Mouse (Mus musculus) WW6 (cell line): ENCODE measurements at regions not wholly inside any gene's neighbourhood (a gene's known extent, or its start where the extent isn't known, plus 50 kb on each side); places are given as distances from the start of the nearest gene placed in this dataset.

Experiments
- DNase-seq: peaks from one replicate; pipeline ENCODE4 v3.0.0-alpha.2; 2013; ENCODE audit warnings: low read depth, low spot score

- DNase-seq, result no peak
These were observed 111.7 kb downstream of the Cdh26 start for GRCm38 (mm10) chr2:178542032-178542431.

- no peak for DNase-seq
These were observed 114.1 kb downstream of the Cdh26 start for GRCm38 (mm10) chr2:178544411-178544810.

GRCm38 (mm10) chr2:178545601-178546352 lies 115.4 kb downstream of the Cdh26 start:
- no peak for DNase-seq

- DNase-seq, result no peak
These were observed 116.0 kb downstream of the Cdh26 start for GRCm38 (mm10) chr2:178546353-178546720.

GRCm38 (mm10) chr2:178546888-178547287 lies 116.6 kb downstream of the Cdh26 start:
- DNase-seq, result no peak

- DNase-seq, result no peak
These were observed 118.6 kb downstream of the Cdh26 start for GRCm38 (mm10) chr2:178548937-178549336.

- no peak for DNase-seq
These were observed 123.4 kb downstream of the Cdh26 start for GRCm38 (mm10) chr2:178553736-178554135.

- DNase-seq, result no peak
These were observed 125.5 kb downstream of the Cdh26 start for GRCm38 (mm10) chr2:178555692-178556340.

GRCm38 (mm10) chr2:178557934-178558333 lies 127.6 kb downstream of the Cdh26 start:
- no peak for DNase-seq

GRCm38 (mm10) chr2:178563287-178563686 lies 133.0 kb downstream of the Cdh26 start:
- DNase-seq, result no peak

- no peak for DNase-seq
These were observed 135.1 kb downstream of the Cdh26 start for GRCm38 (mm10) chr2:178565368-178565818.

- DNase-seq, result no peak
These were observed 137.2 kb downstream of the Cdh26 start for GRCm38 (mm10) chr2:178567493-178567892.

- no peak for DNase-seq
These were observed 142.0 kb downstream of the Cdh26 start for GRCm38 (mm10) chr2:178572301-178572700.

- DNase-seq, result no peak
These were observed 144.5 kb downstream of the Cdh26 start for GRCm38 (mm10) chr2:178574859-178575258.

GRCm38 (mm10) chr2:178575403-178575802 lies 145.1 kb downstream of the Cdh26 start:
- DNase-seq, result no peak

- DNase-seq, result no peak
These were observed 145.7 kb downstream of the Cdh26 start for GRCm38 (mm10) chr2:178576067-178576466.

GRCm38 (mm10) chr2:178579571-178579970 lies 149.2 kb downstream of the Cdh26 start:
- no peak for DNase-seq

GRCm38 (mm10) chr2:178581306-178581705 lies 151.0 kb downstream of the Cdh26 start:
- DNase-seq, result no peak

GRCm38 (mm10) chr2:178584970-178585566 lies 154.7 kb downstream of the Cdh26 start:
- DNase-seq, result no peak

- DNase-seq, result no peak
These were observed 156.9 kb downstream of the Cdh26 start for GRCm38 (mm10) chr2:178587134-178587636.

GRCm38 (mm10) chr2:178593743-178594142 lies 163.4 kb downstream of the Cdh26 start:
- no peak for DNase-seq

GRCm38 (mm10) chr2:178594177-178594576 lies 163.8 kb downstream of the Cdh26 start:
- no peak for DNase-seq
